Mouse (Mus musculus) naive thymus-derived CD4-positive, alpha-beta T cell, adult 2 months (primary cell): ENCODE data around the gene Atp8a1.

Experiments
- DNase-seq: peaks from one replicate; pipeline ENCODE4 v3.0.0-alpha.2; 2011; ENCODE audit warnings: low read depth

Gene Atp8a1

GRCm38 (mm10) chr5:67678819-67679218, 168.4 kb downstream of the Atp8a1 start:
- no peak for DNase-seq

DNA sequence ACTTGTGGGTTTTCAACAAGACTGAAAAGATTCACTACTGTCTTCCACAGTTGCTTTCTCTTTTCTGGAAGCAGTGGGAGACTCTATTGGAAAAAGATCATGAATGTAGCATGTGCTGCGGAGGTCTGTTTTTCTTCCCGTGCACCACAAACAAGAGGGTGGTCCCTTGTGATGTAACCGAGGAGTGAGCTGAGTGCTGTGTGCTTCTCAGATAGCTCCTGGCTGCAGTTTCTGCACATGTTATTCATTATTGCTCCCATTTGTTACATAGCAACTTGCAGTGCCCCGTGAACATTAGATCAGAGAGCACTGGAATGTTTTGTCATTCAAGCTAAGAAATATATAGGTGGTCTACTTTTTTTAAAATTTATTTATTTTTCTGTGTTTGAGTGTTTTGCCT, 174.2 kb downstream of the Atp8a1 start:
- no peak for DNase-seq

- no peak for DNase-seq
Observed at GRCm38 (mm10) chr5:67670158-67670557, 177.1 kb downstream of the Atp8a1 start.

- no peak for DNase-seq
Observed at GRCm38 (mm10) chr5:67669436-67669896, 177.8 kb downstream of the Atp8a1 start.

- DNase-seq = no peak
Observed at GRCm38 (mm10) chr5:67662715-67663114, 184.5 kb downstream of the Atp8a1 start.

GRCm38 (mm10) chr5:67659864-67660263, 187.4 kb downstream of the Atp8a1 start:
- DNase-seq = no peak

DNA sequence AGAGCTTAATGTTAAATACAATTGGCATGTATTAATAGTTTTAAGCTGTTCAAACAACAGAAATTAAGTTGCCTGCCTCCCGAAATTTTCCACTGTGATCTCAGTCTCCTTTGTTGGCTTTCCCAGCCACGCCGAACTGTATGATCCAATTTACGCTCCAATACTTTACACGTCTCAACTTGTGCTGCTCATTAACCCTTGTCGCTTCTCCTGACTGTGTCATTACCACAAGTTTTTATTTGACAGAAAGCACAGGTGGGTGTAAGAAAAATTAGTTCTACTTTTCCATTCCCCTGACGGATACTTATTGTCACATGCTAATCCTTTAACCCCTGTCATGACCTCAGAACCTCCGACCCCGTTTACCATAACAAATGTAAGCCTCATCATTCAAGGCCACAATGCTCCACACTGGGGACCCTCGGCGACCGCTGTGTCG, 190.4 kb downstream of the Atp8a1 start:
- DNase-seq = no peak

DNA sequence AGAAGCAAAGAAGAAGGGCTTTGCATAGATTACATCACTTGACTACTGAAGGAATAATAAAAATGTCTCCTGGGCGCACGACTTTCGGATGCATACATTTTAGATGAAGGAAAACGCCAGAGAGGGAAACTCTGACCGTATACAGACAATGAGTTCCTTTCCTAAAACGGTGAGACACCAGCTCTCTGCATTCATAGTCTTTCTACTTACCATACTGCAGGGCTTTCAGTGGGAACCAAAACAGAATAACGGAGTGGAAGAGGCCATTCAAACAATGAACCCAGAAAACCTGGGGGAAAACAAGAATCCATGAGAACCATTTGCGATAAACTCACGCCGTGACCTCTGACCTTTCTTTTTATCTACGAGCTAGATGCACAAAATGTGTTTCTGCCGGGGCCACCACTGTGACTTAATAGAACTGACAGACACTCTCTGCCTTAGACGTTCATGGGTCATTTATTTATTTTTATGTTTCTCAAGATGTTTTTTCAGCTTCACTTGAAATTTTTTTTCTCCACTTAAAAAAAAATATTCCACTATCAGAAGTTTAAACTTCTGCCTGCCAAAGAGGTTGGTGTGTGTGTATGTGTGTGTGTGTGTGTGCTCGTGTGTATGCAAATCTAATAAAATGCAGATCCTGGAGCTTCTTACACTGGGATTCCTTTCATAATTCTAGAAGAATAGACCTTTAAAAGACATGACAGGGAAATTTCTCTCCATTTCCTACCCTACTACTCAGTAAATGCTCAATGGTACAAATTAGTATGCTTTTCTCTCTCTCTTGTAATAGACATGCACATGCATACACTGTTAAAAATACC, 191.3 kb downstream of the Atp8a1 start:
- no peak for DNase-seq

- no peak for DNase-seq
Observed at GRCm38 (mm10) chr5:67654572-67654971, 192.7 kb downstream of the Atp8a1 start.

DNA sequence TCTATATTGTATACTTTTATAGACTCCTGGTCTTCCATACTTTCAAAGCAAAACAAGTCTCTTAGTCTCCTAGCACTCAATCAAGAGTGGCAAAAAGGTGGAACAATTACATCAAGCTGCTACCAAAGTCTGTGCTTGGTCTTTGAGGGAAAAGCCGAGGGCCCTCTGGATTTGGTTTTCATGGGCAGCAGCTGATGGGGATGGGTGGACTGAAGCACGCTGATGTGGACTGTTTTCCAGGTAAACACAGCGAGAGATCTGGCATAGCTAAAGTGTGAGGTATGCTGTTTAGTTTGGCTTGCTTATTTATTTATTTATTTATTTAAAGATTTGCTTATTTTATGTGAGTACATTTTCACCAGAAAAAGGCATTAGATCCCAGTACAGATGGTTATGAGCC, 193.7 kb downstream of the Atp8a1 start:
- DNase-seq = no peak

DNA sequence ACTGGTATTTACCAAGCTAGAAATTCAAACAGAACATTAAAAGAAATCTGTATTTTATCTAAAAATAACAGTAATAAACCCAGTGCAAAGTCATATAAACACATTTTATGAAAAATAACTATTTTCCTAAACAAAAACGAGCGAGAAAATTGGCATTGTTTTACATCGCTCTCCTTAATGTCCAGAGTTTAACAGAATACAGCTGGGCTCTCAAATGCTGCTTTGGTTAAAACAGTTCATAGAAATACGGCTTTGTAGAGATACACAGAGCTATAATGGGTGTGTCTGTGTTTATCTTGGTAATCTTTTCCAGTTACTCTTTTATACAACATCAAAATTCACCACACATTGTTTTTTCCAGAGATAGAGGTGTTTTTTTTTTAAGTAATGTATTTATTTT, 194.8 kb downstream of the Atp8a1 start:
- DNase-seq = no peak

DNA sequence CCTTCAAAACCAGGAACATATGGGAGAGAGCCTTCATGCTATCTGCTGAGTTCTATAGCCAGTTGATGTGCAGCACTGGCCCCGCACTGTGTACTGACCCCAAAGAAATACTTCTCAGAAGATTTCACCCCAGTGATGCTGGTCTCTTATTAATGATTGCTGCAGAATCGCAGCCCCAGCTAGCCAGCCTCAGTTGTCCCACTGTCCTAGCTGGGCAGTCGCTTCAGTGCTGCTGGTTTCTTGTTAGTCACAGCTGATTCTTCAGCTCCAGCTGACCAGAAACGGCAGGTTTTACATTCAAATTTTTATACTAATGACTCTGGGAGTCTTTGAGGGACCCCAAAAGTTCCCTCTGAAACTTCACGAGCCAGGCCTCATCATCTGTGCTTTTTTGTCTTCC, 197.2 kb downstream of the Atp8a1 start:
- DNase-seq = no peak

DNA sequence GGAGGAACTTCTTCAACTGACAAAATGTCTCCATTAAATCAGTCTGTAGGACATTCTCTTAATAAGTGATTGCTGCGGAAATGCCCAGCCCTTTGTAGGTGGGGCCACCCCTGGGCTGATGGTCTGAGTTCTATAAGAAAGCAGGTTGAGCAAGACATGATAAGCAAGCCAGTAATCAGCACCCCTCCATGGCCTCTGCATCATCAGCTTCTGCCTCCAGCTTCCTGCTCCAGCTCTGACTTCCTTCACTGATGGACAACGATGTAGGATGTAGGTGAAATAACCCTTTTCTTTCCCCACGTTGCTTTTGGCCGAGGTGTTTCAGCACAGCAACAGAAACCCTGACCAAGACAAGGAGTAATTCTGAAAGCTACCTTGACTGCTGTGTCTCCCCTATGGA, 198.1 kb downstream of the Atp8a1 start:
- no peak for DNase-seq

- DNase-seq = no peak
Observed at GRCm38 (mm10) chr5:67647568-67647967, 199.7 kb downstream of the Atp8a1 start.

DNA sequence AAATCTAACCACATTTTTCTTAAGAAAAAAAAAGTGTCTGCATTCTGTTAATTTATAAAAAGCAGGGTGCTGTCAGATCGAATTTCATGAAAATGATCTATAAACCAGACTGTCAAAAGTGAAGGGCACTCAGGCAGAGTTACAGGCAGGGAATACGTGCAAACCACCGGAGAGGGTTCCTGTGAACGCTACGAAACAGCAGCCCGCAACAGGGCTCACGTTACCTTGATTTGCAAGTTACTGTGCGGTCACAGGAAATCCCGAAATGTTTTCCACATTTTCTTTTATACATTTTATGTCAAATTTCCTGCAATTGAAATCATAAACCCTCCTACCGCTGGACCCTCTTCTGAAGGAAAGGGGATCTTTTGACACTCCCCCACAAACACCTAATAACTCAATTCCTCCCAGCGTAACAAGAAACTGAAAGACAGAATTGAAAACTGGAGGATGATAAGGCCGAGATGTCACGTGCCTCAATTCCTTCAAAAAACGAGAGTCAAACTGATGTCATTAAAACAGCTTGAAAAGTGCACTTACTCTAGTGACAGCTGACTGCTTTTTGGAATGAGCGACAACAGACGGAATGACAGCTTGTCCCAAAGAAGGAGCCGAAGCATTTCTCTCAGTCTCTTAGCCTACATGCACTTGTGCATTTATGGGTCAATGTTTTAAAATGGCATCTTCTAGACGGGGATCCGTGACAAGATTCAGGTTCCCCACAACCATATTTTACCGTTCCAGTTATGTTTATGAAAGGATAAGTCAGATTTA, 200.3 kb downstream of the Atp8a1 start:
- no peak for DNase-seq

DNA sequence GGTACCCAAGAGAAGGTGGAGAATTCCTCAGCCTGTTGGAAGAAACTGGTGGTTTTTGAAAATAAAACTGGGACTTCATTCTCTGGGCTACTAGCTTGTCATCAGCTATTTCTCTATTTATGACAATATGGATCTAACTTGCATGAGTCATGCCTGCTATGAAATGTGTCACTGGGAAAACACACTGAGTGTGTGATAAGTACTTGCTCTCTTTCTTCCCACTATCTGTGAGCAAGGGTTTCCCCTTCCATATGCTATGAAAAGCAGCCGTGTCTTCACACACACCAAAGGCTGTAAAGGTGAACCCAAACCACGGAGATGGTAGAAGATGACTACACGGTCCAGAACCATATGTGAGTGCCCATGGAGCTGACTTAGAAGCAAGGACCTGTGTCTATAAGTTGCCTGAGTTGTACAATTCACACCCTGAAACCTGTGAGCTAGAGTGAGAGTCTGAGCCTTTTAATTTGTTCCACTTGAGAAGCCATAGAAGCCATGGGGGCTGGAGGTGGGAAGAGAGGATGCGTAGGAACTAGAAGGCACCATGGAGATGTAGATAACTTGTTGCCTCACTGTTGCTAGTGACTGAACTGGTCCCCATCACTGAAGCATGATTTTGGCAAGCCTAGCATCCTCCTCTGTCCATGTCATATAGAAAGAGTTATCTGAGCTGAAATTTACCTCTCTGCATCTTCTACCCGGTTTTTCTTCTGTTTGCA, 203.5 kb downstream of the Atp8a1 start:
- DNase-seq = no peak

DNA sequence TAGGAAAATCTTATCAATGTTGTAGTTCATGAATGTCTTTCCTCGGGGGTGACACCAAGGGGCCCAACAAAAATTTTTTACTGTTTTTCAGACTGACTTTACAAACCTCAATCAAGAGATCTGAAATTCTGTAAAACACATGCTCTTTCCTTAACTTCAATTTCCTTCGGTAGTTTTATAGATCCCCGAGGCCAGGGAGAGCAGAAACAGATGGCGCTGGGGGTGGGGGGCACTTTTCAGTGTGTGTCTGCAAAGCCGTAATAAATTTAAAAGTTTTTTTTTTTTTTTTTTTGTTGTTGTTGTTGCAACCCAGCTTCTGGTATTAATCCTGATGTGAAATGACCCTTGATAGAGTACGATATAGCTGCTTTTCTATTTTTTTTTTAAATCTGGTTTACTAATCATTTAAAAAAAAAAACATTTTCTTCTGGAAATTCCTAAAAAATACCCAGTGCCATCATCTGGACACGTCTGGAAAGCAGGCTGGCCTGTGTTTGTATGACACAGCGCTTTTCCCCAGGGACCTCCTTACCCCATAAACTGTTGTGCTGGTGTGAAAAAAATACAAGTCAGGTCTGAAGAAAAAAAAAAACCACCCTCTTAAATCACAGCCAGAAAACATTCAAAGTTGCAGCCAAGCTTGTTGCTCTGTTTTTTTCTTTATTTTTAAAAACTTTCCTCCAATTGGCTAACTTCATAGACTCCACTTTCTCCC, 205.7 kb downstream of the Atp8a1 start:
- DNase-seq = no peak

GRCm38 (mm10) chr5:67640596-67641312, 206.5 kb downstream of the Atp8a1 start:
- no peak for DNase-seq

DNA sequence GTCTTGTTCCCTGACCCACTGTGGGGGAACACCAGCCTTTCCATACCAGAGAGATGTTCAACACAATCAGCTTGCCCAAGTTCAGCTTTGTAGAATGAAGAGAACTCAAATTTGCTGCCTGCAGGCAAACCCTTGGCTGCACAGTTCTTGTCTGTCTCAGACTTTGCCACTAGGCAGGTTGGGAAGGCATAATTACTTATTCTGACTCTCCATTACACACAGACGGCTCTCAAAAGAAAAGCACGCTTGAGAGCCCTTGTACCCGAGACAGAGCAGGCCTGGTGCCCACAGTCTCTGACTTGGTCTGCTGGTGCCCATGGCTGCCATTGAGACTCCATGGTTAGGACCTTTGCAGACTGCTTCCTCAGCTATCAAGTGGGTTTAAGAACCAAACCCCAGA, 212.9 kb downstream of the Atp8a1 start:
- DNase-seq = no peak

DNA sequence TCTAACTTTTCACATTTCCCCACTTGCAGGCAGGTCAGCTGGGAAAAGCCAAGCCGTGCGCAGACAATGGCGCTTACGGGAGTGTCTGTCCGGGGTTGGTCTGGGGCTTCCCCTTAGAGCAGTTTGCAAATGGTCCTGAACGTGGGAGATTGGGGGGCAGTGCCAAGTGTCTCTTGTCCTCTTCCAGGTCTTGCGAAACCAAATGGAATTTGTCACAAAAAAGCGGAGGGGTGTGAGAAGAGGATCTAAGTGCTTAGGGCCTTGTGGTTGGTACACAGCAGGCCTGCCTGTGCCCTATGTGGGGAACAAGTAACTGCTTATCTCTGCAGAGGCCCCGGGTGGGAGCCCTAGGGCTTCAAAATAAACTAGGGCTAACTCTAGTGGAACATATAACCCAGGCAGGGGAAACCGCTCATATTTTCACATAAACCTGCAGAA, 213.4 kb downstream of the Atp8a1 start:
- no peak for DNase-seq

DNA sequence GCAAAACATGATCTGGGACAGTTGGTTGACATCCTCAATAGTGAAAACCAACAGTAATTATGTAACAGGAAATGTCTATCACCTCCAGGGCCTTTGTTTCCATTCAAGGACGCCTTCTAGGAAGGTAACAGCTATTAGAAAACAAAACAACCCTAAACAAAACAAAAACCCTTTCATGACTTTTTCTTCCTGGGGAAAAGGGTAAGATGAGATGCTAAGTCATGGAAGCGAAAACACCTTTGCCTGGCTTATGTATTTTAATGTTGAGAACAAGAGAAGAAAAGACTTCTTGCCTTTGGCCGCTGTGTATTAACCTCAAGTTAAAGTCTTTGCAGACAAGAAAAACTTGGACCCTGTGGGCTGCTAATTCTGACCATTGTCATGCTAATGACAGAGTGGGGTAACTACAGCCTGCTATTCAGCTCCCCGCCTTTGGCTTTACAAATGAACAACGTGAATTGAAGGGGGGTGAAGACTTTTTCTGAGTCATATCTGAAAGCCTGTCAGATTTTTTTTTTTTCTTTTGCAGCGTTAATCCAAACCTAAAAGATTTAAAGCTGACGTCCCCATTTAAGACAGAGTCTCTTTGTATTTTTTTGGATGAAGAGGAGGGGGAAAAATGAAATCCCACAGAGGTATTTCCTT, 214.0 kb downstream of the Atp8a1 start:
- DNase-seq = no peak
